Mouse (Mus musculus) G1E (cell line): ENCODE data around the gene Spaca4. TPM values are rescaled to one million over a fixed set of nuclear protein-coding genes. Genes with fewer than 3 reads are reported as not detected.
A peak's percentile ranks its signal among the peaks of the same experiment; 100 is the strongest.

Experiments
- ATAC-seq: 2 replicates; pipeline ENCODE4 v1.8.0; 2016; ENCODE audit warnings: mild to moderate bottlenecking; ENCODE audit not compliant: insufficient number of reproducible peaks, poor library complexity, low FRiP score, severe bottlenecking; ENCODE audit errors: extremely low read depth
- DNase-seq: peaks from one replicate; pipeline ENCODE4 v3.0.0; 2012; ENCODE audit warnings: low spot score
- H3K27me3 ChIP-seq: 2 replicates; pipeline ENCODE4 v1.6.1; 2012; ENCODE audit warnings: mild to moderate bottlenecking, low read length, inconsistent platforms; ENCODE audit not compliant: insufficient read depth
- H3K36me3 ChIP-seq: replicated peaks from 2 replicates; pipeline ENCODE3; 2012; ENCODE audit warnings: mild to moderate bottlenecking, inconsistent platforms
- H3K4me1 ChIP-seq: 2 replicates; pipeline ENCODE4 v1.6.1; 2012; ENCODE audit warnings: low read depth, low read length, inconsistent platforms, mixed read lengths; ENCODE audit not compliant: insufficient read depth
- H3K4me3 ChIP-seq: 2 replicates; pipeline ENCODE4 v1.5.1; 2012; ENCODE audit warnings: low read depth, mild to moderate bottlenecking, inconsistent platforms, low read length, moderate library complexity, mixed read lengths
- H3K9me3 ChIP-seq: replicated peaks from 2 replicates; pipeline ENCODE4 v1.6.1; 2012; ENCODE audit warnings: inconsistent platforms
- CTCF ChIP-seq: IDR thresholded peaks from 2 replicates; pipeline ENCODE4 v1.5.1; 2012; ENCODE audit warnings: low read depth, low read length, inconsistent platforms, mixed read lengths
- GATA1 ChIP-seq: IDR thresholded peaks from 2 replicates; pipeline ENCODE4 v1.6.1; 2012; ENCODE audit warnings: borderline replicate concordance, low read length, inconsistent platforms, mixed read lengths
- GATA2 ChIP-seq: IDR thresholded peaks from 2 replicates; pipeline ENCODE4 v1.6.1; 2012; ENCODE audit warnings: low read depth, low read length, inconsistent platforms, borderline replicate concordance
- POLR2AphosphoS5 ChIP-seq: IDR thresholded peaks from 2 replicates; pipeline ENCODE4 v1.6.1; 2012; ENCODE audit warnings: low read depth, low read length, inconsistent platforms; ENCODE audit not compliant: insufficient replicate concordance
- TAL1 ChIP-seq: conservative IDR thresholded peaks from 2 replicates; pipeline ENCODE4 v1.6.1; 2012; ENCODE audit warnings: low read depth, low read length, inconsistent platforms, mixed read lengths
- polyA plus RNA-seq: library from polyadenylated mRNA; stranded (reverse); fragments of >175 nt; gene quantifications from 2 replicates; pipeline ENCODE4 v1.2.3, GENCODE M21; 2012
- total RNA-seq, 2 experiments: library from RNA; stranded (forward) in 1 of 2; stranded (reverse) in 1 of 2; fragments of 200-1000 nt in 1 of 2; fragments of >200 nt in 1 of 2; fragmentation: Nextera tagmentation in 1 of 2; gene quantifications; 2 replicates each; pipeline ENCODE4 v1.2.3; 2014 to 2017

The Spaca4 gene
- total and polyA plus RNA-seq, 3 experiments = not detected

DNA sequence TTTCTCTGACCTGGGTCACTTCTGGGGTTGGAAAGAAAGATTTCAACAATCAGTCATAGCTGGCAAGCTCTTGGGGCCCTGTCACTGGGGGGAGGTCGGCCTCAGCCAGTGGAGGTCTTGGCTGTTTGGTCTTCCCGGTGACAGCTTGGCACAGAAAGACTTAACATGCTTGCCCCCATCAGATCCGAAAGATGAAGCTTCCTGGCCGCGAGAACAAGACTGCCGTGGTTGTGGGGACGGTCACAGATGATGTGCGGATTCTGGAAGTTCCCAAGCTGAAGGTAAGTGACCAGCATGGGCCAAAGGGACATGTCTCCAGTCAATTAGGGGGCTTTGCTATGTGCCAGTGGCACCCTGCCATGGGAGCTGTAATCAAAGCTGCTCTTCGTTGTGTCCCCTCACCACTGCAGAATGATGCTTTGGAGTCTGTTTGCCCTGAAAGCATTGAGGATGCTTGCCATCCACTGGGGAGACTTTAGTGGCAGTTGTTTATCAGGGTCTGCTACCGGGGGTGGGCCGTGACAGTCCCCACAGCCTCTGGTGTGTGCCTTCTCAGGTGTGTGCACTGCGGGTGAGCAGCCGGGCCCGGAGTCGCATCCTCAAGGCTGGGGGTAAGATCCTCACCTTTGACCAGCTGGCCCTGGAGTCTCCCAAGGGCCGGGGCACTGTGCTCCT is 5.7 kb downstream of the Spaca4 start:
- Histone ChIP-seq H3K36me3 (peaks cover 79% of the 10 kb centered on the region), H3K4me1 (peaks cover 74% of the 10 kb centered on the region)
- no peak for DNase-seq

DNA sequence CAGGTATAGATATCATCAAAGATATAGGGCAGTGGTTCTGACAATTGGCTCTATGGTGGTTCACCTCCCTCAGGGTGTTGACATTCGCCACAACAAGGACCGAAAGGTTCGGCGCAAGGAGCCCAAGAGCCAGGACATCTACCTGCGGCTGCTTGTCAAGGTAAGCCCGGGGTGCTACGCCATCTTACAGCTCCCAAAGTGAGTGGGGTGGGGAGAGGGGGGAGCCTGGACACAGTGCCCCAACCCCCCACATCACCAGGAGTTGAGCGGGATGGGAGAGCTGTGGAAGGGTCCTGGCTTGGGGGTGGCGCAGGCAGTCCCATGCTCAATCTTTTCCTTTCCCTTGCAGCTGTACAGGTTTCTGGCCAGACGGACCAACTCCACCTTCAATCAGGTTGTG is 6.4 kb downstream of the Spaca4 start:
- ATAC-seq = no peak
- peaks cover 76% of the 10 kb centered on the region for H3K36me3 ChIP-seq

More for the DNA sequence above, 5.7 kb downstream of the Spaca4 start:
- H3K9me3 ChIP-seq = no peaks in the 10 kb centered on the region
- TF ChIP-seq POLR2AphosphoS5 (no peak), CTCF (no peak), TAL1 (no peak)
- H3K4me3 ChIP-seq = peak overlapping the region; percentile 77
- ATAC-seq = no peak
- H3K27me3 ChIP-seq = no peaks in the 10 kb centered on the region

DNA sequence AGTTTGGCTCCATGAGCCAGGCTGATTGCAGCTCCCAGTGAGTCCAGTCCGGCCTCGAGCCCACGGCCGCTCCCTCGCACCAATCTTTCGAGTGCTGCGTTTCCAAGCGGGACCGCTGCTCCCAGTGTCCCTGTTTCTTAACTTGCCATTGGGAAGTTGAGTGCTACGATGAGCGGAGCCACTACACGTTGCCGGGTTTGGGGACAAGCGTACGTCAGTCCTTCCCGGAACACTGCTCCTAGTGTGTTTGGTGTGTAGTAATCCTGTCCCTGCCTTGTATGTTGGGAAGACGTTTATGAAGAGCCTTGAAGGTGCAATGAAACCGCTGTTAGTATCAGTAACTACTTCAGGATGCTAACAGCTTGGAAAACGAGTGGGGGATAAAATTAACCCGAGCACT is 7.3 kb downstream of the Spaca4 start:
- H3K27me3 ChIP-seq = no peaks in the 10 kb centered on the region
- DNase-seq = no peak
- peaks cover 77% of the 10 kb centered on the region for H3K4me1 ChIP-seq
- peak overlapping the region; percentile 77 for H3K4me3 ChIP-seq
- H3K9me3 ChIP-seq = no peaks in the 10 kb centered on the region
- ATAC-seq = no peak
- peaks cover 76% of the 10 kb centered on the region for H3K36me3 ChIP-seq
- TF ChIP-seq TAL1 (no peak), CTCF (no peak), POLR2AphosphoS5 (no peak), GATA1 (no peak), GATA2 (no peak)

More for the DNA sequence above, 6.4 kb downstream of the Spaca4 start:
- peak overlapping the region; percentile 77 for H3K4me3 ChIP-seq
- peaks cover 76% of the 10 kb centered on the region for H3K4me1 ChIP-seq
- no peaks in the 10 kb centered on the region for H3K27me3 ChIP-seq
- no peak for DNase-seq
- H3K9me3 ChIP-seq = no peaks in the 10 kb centered on the region
- TF ChIP-seq TAL1 (no peak), POLR2AphosphoS5 (0 out of 2 replicates have a peak, but pooled peaks have one; percentile 39)

DNA sequence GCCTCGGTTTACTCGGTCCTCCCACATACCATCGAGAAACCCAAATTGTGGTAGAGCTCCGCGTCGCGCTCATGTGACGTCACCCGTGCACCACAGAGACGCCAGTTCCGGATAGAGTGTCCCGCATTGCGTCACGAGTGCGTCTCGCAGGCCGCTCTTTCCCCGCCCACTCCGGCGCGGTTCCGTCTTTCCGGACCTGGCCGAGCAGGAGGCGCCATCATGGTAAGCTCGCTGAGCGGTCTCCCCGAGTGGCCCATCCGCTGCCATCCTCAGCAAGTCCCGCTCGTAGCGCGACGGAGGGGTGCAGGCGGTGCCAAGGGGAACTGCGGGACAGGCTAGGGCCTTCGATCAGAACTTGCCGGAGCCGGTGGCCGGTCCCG is 7.7 kb downstream of the Spaca4 start, which contains the start of gene Sphk2:
TSS of gene Sphk2 (minus strand) at position 85 of the 380 bp plus-strand sequence.
- Histone ChIP-seq H3K4me3 (peak within 1 kb of the TSS; percentile 77), H3K4me1 (peaks cover 77% of the 10 kb centered on the region), H3K36me3 (peaks cover 76% of the 10 kb centered on the region), H3K9me3 (no peaks in the 10 kb centered on the region), H3K27me3 (no peaks in the 10 kb centered on the region)
- TF ChIP-seq POLR2AphosphoS5 (peak; percentile 77), GATA2 (no peak)
- peak; percentile 74 for DNase-seq
- peak; percentile 62 for ATAC-seq

DNA sequence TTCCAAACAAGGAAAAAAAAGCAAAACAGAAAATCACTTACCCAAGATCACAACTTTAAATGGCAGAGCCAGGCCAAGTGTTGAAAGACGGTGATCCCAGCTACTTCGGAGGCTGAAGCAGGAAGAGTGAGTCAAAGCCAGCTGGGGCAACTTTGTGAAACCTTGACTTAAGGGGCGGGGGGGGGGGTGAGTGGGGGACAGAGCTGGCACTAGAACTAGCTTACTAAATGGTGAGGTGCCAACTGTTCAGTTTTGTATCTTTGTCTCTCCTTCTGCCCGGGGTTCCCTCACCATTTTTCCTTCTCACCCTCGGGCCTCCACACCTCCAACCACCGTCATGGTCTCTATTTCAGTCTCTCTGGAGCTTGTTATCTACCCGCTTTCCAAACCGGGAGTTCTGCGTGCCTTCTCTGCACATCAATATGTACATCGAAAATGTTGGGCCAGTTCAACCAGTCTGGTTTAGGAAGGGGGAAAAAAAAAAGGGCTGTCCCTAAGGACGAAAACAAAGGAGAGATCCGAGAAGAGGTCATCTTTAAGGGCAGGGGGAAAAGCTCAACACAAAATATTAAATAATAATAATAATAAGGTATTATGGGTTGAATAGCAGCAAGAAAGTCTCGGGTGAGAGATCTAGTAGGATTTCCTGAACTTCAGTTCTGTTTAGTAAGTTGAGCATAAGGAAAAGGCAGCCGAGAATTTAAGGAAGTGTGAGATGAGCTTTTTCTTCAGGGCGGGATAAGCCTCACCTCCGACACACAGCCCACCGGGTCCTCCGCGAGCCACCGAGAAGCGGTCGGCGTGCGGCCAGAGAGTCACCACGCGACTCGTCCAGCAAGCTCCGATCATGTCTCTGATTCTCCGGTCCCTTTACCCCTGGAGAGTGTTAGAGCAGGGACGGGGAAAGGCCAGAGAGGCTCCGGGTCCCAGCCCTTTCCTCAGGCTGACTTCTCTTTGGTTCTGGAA is 8.4 kb downstream of the Spaca4 start:
- ATAC-seq = no peak
- TF ChIP-seq POLR2AphosphoS5 = no peak
- no peak for TF ChIP-seq GATA2
- TF ChIP-seq GATA1 = no peak
- TF ChIP-seq TAL1 = no peak
- TF ChIP-seq CTCF = no peak
- H3K4me3 ChIP-seq = peak overlapping the region; percentile 77
- H3K27me3 ChIP-seq = no peaks in the 10 kb centered on the region
- H3K9me3 ChIP-seq = no peaks in the 10 kb centered on the region
- H3K4me1 ChIP-seq = peaks cover 74% of the 10 kb centered on the region
- H3K36me3 ChIP-seq = peaks cover 76% of the 10 kb centered on the region
- no peak for DNase-seq

DNA sequence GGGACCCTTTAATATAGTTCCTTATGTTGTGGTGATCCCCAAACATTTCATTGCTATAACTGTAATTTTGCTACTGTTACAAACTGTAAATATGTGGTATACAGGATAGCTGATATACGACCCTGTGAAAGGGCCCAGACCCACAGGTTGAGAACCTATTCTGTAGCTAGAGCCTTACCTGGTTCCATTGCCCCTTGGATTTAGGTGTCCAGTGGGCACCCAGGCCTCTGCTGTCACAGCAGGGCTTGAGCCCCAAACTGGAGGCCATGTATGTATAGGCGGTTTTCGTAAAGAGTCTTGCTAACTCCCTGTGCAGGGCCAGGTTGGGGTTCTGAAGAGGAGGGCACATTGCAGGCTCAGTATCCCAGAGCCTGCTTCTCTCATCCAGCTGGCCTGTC is 9.2 kb downstream of the Spaca4 start:
- no peaks in the 10 kb centered on the region for H3K27me3 ChIP-seq
- peak overlapping the region; percentile 77 for H3K4me3 ChIP-seq
- peaks cover 71% of the 10 kb centered on the region for H3K4me1 ChIP-seq
- H3K36me3 ChIP-seq = peaks cover 76% of the 10 kb centered on the region
- DNase-seq = no peak
- no peaks in the 10 kb centered on the region for H3K9me3 ChIP-seq
- TF ChIP-seq TAL1 (no peak), GATA2 (no peak)
- ATAC-seq = no peak
